Mouse (Mus musculus): ENCODE results near the gene Fhod1. TPM values are rescaled to one million over a fixed set of nuclear protein-coding genes. Genes with fewer than 3 reads are reported as not detected.
A peak's percentile ranks its signal among the peaks of the same experiment; 100 is the strongest.

The Fhod1 gene
- total RNA-seq, 2 experiments from 2014 or later: 3.3 to 3.6 TPM

DNA sequence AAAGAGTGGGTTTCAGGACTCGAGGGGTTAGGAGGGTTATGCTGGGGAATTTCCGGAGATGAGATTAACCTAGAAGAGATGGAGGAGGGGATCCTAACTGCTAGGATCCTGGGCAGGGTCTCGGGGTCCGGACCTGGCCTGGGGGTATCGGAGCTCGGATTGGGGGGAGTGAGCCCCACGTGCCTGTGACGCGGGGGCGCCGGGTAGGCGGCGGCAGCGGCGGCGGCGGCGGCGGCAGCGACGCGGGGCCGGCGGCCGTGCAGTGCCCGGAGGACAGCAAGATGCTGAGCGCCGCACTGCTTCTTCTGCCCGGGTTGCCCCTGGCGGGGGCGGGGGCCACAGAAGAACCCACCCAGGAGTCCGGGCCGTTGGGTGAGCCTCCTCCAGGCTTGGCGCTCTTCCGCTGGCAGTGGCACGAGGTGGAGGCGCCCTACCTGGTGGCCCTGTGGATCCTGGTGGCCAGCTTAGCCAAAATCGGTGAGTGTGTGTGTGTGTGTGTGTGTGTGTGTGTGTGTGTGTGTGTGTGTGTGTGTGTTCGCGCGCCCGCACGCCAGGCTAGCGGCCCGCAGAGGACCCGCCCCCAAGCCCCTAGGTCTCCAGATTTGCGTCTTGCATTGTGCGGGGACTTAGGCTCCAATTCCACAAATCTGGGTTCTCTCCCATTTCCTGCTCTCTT lies 1.5 kb upstream of the Fhod1 start:
- peak; percentile 43 to 64 for DNase-seq (ENCODE audit: low spot score in 2 of 2)

DNA sequence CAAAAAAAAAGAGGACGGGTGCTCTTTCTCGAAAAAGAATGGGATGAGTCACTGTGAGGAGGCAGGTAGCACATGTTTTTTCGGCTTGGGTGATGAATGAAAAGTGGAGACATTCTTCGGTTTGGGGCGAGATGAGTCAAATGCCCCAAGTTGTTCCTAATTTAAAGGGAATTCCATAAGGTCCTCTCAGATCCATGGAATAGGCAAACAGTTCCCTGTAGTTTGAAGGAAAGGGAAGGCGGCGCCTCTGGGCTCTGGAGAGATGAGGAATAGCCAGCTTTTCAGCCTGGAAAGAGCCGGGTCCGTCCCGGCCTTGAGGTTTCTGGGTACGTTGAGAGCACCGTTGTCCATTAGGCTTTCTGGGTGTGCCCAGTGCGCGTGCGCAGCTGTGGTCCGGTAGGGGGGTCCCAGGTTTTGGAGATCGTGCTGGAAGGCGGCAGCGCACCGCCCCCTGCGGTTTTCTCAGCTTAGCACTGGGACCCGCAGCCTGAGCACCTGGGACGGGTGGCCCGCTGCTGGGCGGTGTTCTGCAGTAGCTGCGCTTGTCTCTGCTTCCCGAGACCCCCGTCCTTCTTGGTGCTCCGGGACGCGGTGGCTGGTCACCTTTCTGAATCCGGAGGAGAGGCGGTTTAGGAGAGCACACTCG lies 820 bp upstream of the Fhod1 start, which contains the start of gene Slc9a5:
Slc9a5 (plus strand) TSS at position 394 of the 646 bp plus-strand sequence.
- peak; percentile 45 to 68 for DNase-seq (ENCODE audit: low spot score in 2 of 2)

DNA sequence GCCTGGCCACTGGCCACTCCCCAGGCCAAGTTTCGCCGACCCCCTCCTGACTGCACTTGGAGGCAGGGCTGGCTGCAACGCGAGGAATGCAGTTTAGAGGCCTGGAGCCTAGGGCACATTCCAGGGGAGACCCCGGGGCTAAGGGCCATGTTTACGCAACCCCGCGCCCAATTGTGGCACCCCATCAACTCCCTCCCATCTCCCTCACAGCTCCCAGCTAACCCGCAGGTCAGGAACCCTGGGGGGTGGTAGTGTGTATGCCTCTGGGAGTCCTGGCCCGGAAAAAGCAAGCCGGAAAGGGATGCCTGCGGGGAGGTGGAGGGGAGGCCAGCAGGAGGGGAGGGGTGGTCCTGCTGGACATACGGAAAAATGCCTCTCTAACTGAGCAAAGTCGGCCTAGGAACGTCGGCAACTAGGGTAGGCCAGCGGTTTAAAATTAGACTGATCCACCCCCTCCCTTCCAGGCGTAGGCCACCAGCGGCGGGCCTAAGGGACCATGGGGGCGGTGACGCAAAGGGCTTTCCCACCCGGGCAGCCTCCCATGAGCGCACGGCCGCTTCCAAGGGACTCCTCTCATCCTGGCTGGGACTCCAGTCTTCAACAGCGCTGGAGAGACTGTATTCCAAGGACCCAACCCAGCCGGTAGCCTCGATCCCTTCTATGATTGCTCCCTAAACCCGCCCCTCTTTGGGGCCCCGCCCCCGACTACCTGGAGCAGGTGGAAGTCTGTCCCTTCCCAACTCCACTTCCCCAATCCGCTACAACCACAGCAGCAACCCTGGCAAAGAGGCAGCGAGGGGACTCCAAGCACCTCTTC lies 934 bp downstream of the Fhod1 start:
- DNase-seq (ENCODE audit: low spot score in 2 of 2): no peak

DNA sequence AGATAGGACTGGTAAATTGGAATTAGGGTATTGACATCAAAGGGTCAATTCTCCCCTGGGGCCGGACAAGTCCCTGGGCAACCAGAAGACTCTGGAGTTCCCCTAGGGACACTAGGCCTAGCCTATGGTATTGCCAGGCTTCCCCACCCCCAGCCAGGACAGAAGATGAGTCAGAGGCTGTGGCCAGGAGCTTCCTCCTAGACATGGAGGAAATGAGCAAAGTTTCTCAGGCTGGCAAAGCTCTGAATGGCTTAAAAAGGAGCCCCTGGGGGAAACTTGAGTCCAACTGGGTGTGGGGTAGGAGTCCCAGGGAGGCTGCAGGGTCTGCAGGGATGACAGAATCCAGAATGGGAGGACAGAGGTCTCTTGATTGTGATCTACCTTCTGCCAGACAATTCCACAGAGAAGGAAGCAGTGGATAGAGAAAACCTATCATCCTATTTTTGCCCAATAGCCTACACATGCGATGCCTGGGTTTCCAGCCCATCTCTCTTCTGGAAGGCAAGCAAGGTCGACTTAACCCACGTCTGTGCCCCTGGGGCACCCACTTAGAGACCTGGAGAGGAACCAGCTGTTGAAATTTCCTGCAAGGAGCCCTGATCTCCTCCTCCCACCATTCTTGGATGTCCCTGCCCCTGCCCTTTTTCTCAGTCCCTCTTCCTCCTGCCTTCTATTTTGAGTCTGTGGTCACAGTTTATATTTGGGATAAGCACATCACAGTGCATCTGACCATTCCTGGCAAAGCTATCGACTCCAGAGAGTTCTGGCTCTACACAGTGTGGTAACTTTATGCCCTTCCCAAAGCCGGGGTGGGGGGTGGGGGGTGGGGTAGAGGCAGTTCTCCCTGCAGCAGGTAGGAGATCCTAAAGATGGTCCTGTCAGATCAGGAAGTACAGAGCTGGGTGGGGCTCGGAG lies 2.4 kb downstream of the Fhod1 start:
- DNase-seq (ENCODE audit: low spot score in 2 of 2): no peak

DNA sequence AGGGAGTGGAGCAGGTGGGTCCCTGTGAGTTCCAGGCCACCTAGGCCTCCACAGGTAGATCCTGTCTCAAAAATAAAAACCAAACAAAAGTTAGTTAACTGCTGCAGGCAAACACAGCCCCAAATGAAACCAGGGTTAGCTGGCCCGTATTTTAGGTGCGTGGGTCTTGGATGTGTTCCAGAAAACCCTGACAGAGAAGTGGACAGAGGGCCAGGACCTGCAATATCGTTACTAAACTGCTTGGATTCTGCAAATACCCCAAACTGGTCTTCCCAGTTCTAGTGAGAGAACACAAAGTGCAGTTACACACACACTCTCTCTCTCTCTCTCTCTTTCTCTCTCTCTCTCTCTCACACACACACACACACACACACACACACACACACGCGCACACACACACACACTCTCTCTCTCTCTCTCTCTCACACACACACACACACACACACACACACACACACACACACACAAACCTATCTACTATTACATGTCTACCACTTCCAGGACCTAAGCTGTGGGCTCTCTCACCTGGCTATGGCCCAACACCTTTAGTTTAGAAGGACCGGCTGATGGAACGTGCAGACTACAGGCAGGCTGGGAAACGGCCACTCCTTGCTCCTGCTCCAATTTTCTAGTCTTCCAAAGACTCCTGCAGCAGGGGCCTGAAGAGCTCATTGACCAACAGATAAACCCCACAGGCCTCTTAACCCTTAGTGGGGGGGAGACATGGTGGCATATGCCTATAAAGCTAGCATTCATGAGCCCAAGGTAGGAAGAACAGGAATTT lies 3.8 kb downstream of the Fhod1 start:
- DNase-seq (ENCODE audit: low spot score in 2 of 2): no peak

DNA sequence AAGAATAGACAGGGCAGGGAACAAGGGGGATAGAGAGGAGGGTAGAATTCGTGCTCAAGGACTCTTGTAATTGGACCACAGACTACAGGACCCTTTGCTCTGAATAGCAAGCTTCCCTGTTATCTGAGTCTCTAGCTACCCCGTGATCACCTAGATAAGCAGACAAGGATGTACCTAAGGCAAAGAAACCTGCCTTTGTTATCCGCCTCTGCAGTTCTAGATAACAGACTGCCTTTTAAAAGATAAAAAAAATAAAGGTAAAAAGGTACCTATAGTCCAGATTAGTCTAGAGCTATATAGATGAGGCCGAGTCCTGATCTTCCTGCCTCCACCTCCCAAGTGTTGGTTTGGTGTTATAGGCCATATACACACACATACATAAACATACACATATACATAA lies 5.0 kb downstream of the Fhod1 start:
- no peak for DNase-seq (ENCODE audit: low spot score in 2 of 2)

DNA sequence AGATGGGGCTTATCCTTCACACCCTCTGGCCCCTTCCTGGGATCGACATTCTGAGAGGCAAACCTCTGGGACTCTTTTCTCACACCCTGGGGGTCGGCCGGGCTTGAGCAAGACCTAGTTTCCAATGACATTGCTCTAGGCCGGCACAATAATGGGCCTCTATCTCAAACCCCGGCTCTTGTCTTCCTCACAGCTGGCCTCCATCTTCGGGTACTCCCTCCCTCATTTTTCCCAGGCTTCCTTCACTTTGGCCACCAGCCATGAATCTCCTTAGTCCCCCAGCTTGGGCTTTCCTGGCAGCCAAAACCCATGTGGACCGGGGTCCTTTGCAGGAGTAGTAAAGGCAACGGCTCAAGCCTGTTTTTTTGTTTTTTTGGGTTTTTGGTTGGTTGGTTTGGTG lies 6.4 kb downstream of the Fhod1 start:
- DNase-seq (ENCODE audit: low spot score in 2 of 2): no peak

DNA sequence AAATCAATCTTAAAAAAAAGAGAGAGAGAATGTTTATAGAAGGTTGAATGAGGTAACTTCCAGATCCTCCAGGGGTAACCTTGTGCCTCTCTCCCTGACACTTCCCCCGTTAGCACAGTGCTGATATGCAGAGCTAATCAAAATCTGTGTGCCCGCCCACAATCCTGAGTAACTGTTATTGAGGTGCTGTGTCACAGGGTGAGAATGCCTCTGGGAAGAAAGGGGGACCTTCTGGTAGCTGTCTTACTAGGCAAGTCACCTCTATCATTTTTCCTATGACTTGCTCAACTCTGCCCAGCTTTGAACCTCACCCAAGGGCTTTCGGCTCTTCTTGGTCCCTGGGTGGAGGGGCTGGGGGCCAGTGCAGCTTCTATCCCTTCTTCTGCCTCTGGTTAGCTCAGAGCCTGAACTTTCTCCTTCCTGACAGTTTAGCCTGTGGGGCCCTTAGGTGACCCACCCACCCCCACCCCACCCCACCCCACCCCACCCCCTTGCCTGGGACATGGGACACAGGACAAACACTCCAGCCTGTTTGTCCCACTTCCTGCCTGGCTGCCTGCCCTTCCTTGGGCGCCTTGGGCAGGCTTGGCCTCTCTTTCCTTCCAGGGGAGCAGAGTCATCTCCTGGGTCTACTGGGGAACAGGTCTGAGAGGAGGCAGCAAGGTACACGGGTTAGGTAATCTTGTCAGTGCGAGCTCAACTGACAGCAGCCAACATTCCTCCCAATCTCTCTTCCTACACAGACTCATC lies 7.7 kb downstream of the Fhod1 start:
- DNase-seq (ENCODE audit: low spot score in 2 of 2): no peak

DNA sequence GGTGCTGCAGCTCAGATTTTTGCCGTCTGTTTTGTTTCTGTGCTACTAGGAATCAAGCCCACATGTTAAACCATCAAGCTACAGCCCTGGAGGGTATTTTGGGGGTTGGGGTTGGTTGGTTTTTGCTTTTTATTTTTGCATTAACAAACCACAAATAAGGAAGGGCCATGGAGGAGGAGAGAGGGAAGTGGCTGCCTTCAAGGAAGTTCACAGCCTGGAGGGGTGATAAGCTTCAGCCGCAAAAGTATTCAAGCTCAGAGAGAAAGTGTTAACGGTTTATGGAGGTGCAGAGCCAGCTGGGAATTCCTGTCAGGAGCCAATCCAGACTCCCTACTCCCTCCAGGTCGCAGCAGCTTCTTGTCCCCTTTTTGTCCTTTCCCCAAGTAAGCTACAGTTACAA lies 8.8 kb downstream of the Fhod1 start:
- DNase-seq (ENCODE audit: low spot score in 2 of 2): no peak

DNA sequence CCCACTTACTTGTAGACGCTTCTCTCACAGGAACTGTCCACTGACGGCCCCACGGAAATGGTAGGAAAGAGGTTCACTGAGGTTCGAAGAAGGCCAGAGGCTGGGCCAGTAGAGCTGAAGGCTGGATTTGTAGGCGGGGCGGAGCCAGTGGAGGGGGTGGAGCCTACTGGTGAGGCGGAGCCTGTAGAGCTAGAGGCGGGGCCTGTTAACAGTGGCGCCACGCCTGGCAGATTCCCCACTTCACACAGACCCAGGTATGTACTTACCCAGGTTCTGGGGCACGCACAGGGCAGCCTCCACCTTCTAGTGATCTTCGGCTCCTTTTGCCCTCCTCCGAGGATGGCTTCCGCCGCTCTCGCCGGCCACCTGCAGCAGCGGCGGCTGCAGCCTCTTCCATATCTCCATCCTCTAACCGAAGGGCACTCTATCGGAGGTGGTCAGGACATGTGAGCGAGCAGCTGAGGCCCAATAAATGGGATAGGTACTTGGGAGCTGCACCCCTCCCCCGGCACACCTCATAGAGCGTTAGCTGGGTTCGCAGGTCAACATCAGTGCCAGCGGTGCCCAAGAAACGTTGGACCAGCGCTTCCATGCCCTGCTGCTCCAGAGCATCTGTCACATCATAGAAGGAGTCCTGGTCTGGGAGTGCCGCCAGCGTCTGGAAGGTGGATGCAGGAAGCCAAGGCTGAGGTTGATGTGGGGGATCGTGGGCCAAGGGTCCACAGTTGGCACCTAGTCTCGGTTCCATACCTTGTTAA lies 11.2 kb downstream of the Fhod1 start:
- no peak for DNase-seq (ENCODE audit: low spot score in 2 of 2)

DNA sequence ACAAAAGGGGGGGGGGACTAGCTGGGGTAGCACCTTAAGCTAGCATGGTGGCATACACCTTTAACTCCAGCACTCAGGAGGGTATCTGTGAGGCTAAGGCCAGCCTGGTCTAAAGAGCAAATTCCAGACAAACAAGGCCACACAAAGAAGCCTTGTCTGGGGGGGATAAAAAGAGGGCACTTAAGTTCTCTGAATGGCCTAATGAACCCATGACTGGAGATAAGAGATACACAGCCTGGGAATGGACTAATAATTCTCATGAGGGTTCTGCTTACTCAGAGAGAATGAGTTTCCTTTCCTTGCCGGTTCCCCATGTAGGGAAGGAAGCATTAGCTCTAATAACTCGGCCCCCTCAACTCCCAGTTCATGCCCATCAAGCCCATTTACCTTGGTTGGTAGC lies 15.2 kb downstream of the Fhod1 start:
- DNase-seq (ENCODE audit: low spot score in 2 of 2): no peak

DNA sequence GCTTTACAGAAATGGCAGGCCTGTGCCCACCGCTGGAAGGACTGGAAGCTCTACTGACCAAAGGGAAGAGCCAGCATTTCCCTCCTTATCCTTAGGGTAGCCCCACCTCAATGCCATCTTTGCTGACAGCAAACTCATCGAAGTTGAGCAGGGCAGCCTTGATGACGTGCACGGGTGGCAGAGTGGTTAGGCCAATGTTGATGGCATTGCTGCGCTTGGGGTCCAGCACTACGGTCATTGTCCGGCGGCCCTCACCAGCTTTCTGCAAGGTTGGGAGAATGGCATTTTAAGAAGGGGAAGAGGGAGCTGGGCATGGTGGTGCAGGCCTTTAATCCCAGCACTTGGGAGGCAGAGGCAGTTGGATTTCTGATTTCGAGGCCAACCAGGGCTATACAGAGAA lies 15.8 kb downstream of the Fhod1 start:
- no peak for DNase-seq (ENCODE audit: low spot score in 2 of 2)

DNA sequence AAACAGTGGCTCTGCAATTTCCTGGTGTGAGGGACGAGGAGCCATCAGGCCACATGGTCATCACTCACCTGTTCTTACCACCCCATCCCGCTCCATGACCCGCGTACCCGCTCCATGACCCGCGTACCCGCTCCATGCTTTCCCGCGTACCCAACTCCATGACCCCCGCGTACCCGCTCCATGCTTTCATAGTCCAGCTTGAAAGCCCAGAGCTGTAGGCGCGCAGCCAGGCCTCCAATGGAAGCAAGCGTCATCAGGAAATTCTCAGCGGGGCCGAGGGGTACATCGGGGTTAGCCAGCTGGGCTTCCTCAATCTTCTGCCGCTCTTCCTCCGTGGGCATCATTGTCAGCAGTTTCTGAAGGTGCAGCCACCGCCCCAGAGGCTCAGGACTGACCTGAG lies 16.3 kb downstream of the Fhod1 start:
- no peak for DNase-seq (ENCODE audit: low spot score in 2 of 2)

DNA sequence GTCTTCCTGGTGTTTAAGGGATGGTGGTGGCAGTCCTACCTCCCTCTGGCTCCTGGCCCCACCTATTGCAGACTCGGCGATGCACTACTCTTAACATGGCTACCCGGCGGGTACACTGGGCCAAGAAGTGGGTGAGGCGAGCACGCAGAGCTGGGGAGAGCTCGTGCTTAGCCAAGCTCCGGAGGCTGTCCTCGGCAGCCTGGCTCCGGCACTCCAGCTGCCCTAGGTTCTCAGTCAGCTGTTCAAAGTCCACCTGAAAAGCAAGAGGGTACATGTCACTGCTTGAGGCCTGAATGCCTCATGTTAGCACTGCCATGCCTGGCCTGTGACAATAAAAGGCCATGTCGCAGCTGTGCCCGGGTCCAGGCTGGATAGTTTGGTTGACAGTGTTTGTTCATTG lies 17.4 kb downstream of the Fhod1 start:
- no peak for DNase-seq (ENCODE audit: low spot score in 2 of 2)

DNA sequence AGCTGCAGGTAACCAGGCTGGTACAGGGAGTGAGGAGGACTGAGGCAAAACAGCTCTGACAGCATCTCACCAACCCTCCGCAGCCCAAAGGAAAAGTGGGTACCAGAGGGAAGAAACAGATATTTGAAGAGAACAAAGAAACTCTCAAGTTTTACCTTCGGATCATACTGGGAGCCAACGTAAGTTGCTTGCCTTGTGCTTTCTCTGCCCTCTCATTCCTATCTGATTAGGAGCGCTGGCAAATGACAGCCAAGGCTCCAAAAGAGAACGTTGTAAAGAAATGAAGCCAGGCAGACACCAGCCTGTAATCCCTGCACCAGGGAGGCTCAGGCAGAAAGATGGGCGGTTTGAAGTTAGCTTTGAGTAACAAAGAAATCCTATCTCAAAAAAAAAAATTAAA lies 20.8 kb downstream of the Fhod1 start:
- DNase-seq (ENCODE audit: low spot score in 2 of 2): no peak

DNA sequence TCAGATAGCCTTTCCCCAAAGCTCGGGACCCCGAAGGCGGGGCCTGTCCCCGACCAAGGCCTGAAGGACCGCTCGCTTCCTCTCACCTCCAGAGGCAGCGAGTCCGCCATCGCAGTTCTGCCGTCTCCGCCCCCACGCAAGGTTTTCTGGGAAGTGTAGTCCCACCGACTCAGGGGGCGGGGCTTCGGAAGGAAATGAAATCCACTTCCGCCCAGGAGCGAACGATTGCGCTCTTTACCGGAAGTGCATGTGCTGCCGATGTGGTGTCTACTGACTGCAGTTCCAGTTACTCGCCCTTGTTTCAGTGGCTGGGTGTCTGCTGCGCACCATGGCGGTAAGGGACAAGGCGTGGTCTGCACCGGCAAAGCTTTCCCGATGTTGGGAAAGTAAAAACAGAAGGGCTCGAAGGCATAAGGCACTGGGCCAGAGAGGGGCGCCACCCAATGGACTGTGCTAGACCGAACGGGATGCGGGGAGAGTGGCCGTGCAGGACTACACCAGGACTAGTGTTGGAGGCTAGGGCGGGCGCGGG lies 21.5 kb downstream of the Fhod1 start, which contains the start of the genes Lrrc29 and Tmem208:
Lrrc29 (minus strand) TSS at position 138 of the 532 bp plus-strand sequence.
Tmem208 (plus strand) TSS at position 214 of the 532 bp plus-strand sequence.
- DNase-seq (ENCODE audit: low spot score in 2 of 2): peak; percentile 97 to 98

DNA sequence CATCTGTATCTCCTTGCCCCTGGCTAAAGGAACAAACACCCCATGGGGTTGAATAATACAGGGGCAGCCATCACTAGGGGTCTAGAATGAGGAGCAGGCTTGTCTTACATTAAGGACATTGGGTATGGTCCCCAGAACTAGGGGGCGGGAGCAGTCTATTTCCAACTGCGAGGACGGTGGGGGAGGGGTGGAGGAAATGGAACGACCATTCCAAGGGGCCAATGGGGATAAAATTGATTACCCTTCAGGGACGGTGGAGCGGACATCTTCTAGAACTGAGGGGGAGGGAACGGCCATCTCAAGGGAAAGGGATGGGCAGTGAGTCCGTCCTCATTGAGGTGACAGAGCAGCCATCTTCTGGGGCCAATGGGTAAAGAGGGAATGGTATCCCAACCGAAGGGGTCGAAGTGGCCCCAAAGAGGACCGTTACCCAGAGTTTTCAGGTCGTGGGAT lies 22.1 kb downstream of the Fhod1 start:
- DNase-seq (ENCODE audit: low spot score in 2 of 2): peak in 1 of 2 experiments; percentile 30

DNA sequence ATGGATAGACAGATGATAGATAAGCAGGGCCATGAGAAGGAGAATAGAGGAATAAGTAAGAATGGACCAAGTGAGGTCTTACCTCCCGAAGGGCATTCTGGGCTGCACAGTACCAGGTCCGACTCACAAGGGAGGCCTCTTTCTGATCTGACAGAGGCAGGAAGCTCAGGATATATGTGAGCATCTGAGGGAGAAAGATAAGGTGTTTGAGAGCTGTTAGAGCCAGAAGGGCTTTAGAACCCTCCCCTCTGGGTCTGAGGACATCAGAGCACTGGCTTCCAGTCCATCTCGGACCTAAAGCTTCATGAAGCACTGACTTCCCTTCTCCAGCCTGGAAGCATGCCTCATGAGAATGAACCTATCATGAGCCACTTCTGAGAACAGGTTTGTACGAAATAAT lies 24.6 kb downstream of the Fhod1 start:
- no peak for DNase-seq (ENCODE audit: low spot score in 2 of 2)
